Comparison of ENCODE assay signal across 30 mouse cellular contexts in genomic region chr12:104912990-104913389, GRCm38 (mm10). TPM values are rescaled to one million over a fixed set of nuclear protein-coding genes. Genes with fewer than 3 reads are reported as not detected.
DNase-seq lines count a peak whose midpoint lies in the region; ATAC-seq and TF ChIP-seq lines count a peak whose summit lies in the region.
"Had no signal": no experiment of that assay in that cellular context is flagged by ENCODE, and none has a peak within 500 bp of the region (broad histone marks: within the 10 kb centered on the region; RNA-seq: fewer than 3 reads in every experiment).

No protein-coding gene starts in this region.

- DNase-seq in gastrocnemius, adult 2 months, result no peak
- no peak for DNase-seq in gastrocnemius, postnatal 4 days (ENCODE audit: low spot score in 2 of 2)
- no peak for DNase-seq in kidney, adult 18-20 months
- DNase-seq in adrenal gland, postnatal 36 days, result no peak
- DNase-seq: adrenal gland, postnatal 10 days; cerebellum, adult 11 months; embryo, embryonic 11 days; forebrain, postnatal 0 days; gastrocnemius, postnatal 10 days; heart, postnatal 4 days; kidney, adult 11 months; liver, embryonic 13.5 days; lung, adult 18-20 months; lung, postnatal 4 days; spleen, adult 18-20 months; thymus, adult 18-20 months; thymus, postnatal 4 days had no signal

- intact Hi-C loops in gastrocnemius, adult 2 months (cut with DNase I), result no loop called here

- TF ChIP-seq CTCF in gastrocnemius, adult 2 months (IDR thresholded peaks at IDR 0.05), result no peak

- H3K36me3 ChIP-seq in kidney, embryonic 15.5 days, result no peaks in the 10 kb centered on the region
- H3K36me3 ChIP-seq in midbrain, embryonic 13.5 days, result no peaks in the 10 kb centered on the region
- no peaks in the 10 kb centered on the region for H3K36me3 ChIP-seq in midbrain, embryonic 15.5 days (replicated peaks)
- H3K36me3 ChIP-seq: embryonic facial prominence, embryonic 13.5 days; limb, embryonic 15.5 days; liver, embryonic 13.5 days; neural tube, embryonic 12.5 days had no signal

- peak overlapping the region; percentile 48; the same call in 1 of the 2 replicates for H3K27ac ChIP-seq in gastrocnemius, adult 2 months
- H3K27ac ChIP-seq in kidney, embryonic 15.5 days, result 0 out of 2 replicates have a peak overlapping the region, but pooled peaks have one; percentile 10
- no peak overlapping the region for H3K27ac ChIP-seq in midbrain, embryonic 13.5 days
- H3K27ac ChIP-seq in midbrain, embryonic 15.5 days, result no peak overlapping the region
- H3K27ac ChIP-seq: embryonic facial prominence, embryonic 13.5 days; limb, embryonic 15.5 days; liver, embryonic 13.5 days; neural tube, embryonic 12.5 days had no signal

- no peak overlapping the region for H3K4me2 ChIP-seq in kidney, embryonic 15.5 days
- no peak overlapping the region for H3K4me2 ChIP-seq in midbrain, embryonic 13.5 days (replicated peaks)
- H3K4me2 ChIP-seq in midbrain, embryonic 15.5 days, result no peak overlapping the region
- H3K4me2 ChIP-seq: embryonic facial prominence, embryonic 13.5 days; heart, embryonic 11.5 days; limb, embryonic 15.5 days; liver, embryonic 13.5 days; neural tube, embryonic 12.5 days had no signal

- peaks cover 28% of the 10 kb centered on the region for H3K4me1 ChIP-seq in kidney, embryonic 15.5 days
- H3K4me1 ChIP-seq in midbrain, embryonic 13.5 days (replicated peaks), result peaks cover 26% of the 10 kb centered on the region
- H3K4me1 ChIP-seq in midbrain, embryonic 15.5 days, result peaks cover 11% of the 10 kb centered on the region
- H3K4me1 ChIP-seq: liver, embryonic 13.5 days; megakaryocyte, embryonic 14.5 days had no signal

- 44% methylated on average over 3 of the region's 3 CpGs for WGBS in kidney, embryonic 15.5 days
- 45% methylated on average over 3 of the region's 3 CpGs for WGBS in midbrain, embryonic 13.5 days
- WGBS in midbrain, embryonic 15.5 days, result 53% methylated on average over 3 of the region's 3 CpGs

- ATAC-seq in kidney, embryonic 15.5 days (replicated peaks; ENCODE audit: low FRiP score), result peak; percentile 43; the same call in 1 of the 2 replicates
- ATAC-seq in midbrain, embryonic 13.5 days, result 0 out of 2 replicates have a peak, but pooled peaks have one; percentile 24
- no peak for ATAC-seq in midbrain, embryonic 15.5 days (replicated peaks)
- ATAC-seq: inflammation-experienced regulatory T-cells, adult 6 months; lung, postnatal 0 days; midbrain, embryonic 16.5 days had no signal

- no peak overlapping the region for H3K4me3 ChIP-seq in gastrocnemius, adult 2 months
- H3K4me3 ChIP-seq in kidney, embryonic 15.5 days (replicated peaks), result no peak overlapping the region
- no peak overlapping the region for H3K4me3 ChIP-seq in midbrain, embryonic 13.5 days (replicated peaks)
- H3K4me3 ChIP-seq in midbrain, embryonic 15.5 days, result no peak overlapping the region
- H3K4me3 ChIP-seq: embryonic facial prominence, embryonic 13.5 days; limb, embryonic 15.5 days; liver, embryonic 13.5 days; megakaryocyte, embryonic 14.5 days; neural tube, embryonic 12.5 days had no signal

- H3K9me3 ChIP-seq in kidney, embryonic 15.5 days (replicated peaks), result no peaks in the 10 kb centered on the region
- H3K9me3 ChIP-seq in midbrain, embryonic 13.5 days, result no peaks in the 10 kb centered on the region
- H3K9me3 ChIP-seq in midbrain, embryonic 15.5 days, result no peaks in the 10 kb centered on the region
- H3K9me3 ChIP-seq: embryonic facial prominence, embryonic 13.5 days; limb, embryonic 15.5 days; liver, embryonic 13.5 days; neural tube, embryonic 12.5 days had no signal

- H3K9ac ChIP-seq in kidney, embryonic 15.5 days, result no peak overlapping the region
- no peak overlapping the region for H3K9ac ChIP-seq in midbrain, embryonic 13.5 days (replicated peaks)
- H3K9ac ChIP-seq in midbrain, embryonic 15.5 days, result no peak overlapping the region
- H3K9ac ChIP-seq: embryonic facial prominence, embryonic 13.5 days; forebrain, postnatal 0 days; limb, embryonic 15.5 days; liver, embryonic 13.5 days; neural tube, embryonic 12.5 days had no signal

- H3K27me3 ChIP-seq in kidney, embryonic 15.5 days, result no peaks in the 10 kb centered on the region
- H3K27me3 ChIP-seq in midbrain, embryonic 13.5 days, result peaks cover 9% of the 10 kb centered on the region; the same call in 1 of the 2 replicates
- no peaks in the 10 kb centered on the region for H3K27me3 ChIP-seq in midbrain, embryonic 15.5 days (replicated peaks)
- H3K27me3 ChIP-seq: embryonic facial prominence, embryonic 13.5 days; limb, embryonic 15.5 days; liver, embryonic 13.5 days; neural tube, embryonic 12.5 days; Patski had no signal

RNA-seq across cellular contexts. Expression of gene Clmn, which starts 48.1 kb away (rescaled TPM):
- total RNA-seq in gastrocnemius, adult 2 months (2021), result 1 to 10 TPM; 2.6 to 3.2 TPM
- total RNA-seq in gastrocnemius, postnatal 4 days (2021), result 1 to 10 TPM; 6.2 TPM
- 4.9 and 5.5 TPM in 2 replicates for polyA plus RNA-seq in kidney, embryonic 15.5 days (2015; fragmentation: Nextera tagmentation; extraction: Ambion mirVana)
- polyA plus RNA-seq in midbrain, embryonic 13.5 days (2015; fragmentation: Nextera tagmentation; extraction: Ambion mirVana), result 0.98 and 1.1 TPM in 2 replicates
- polyA plus RNA-seq in midbrain, embryonic 15.5 days (2015; fragmentation: Nextera tagmentation; extraction: Ambion mirVana), result 1.4 and 1.7 TPM in 2 replicates
- total RNA-seq in adrenal gland, postnatal 36 days (2021), result 10 to 100 TPM in 1 of 2 experiments, 1 to 10 TPM in 1; 7.9 to 13.2 TPM
- total RNA-seq: MEL had no signal

Comparison
In these comparisons a context has a peak if more than half of its experiments do, and no peak if none do; other contexts are left out.
1. H3K27ac ChIP-seq: peak in gastrocnemius, adult 2 months (single experiment) and kidney, embryonic 15.5 days (single experiment); none in midbrain, embryonic 13.5 days (single experiment) and midbrain, embryonic 15.5 days (single experiment).